Mouse (Mus musculus): ENCODE measurements around the gene Dbf4. TPM values are rescaled to one million over a fixed set of nuclear protein-coding genes. Genes with fewer than 3 reads are reported as not detected.

Dbf4 gene
- total and polyA plus RNA-seq, 3 experiments: 50.0 to 119 (median 103) TPM

DNA sequence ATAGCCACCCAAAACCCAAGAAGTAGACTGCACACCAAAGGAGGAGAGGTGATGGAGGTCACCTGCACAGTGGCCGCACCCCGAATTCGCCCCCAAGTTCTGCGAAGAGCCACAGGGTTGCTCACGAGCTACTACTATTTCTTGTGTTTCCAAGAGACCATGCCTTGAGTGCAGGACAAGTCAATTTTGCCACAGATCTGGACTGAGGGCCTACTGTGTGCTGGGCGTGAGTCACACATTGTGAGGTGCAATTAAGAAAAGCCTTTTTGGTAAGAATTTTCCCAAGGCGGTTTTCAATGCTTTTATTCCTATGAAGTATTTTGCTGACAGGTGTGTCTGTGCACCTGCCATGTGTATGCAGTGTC is 54.2 kb downstream of the Dbf4 start:
- DNase-seq (ENCODE audit: extremely low read depth): no peak
- Histone ChIP-seq H3K9ac (ENCODE audit: insufficient read depth, low read depth) (no peak overlapping the region), H3K79me2 (replicated peaks; ENCODE audit: control insufficient read depth, extremely low read depth, insufficient read depth, poor library complexity, severe bottlenecking) (no peaks in the 10 kb centered on the region), H3K27me3 (replicated peaks) (no peaks in the 10 kb centered on the region), H3K4me3 (replicated peaks in 1 of 3; ENCODE audit: low read depth in 2 of 3, low read length in 2 of 3, poor library complexity in 1 of 3) (no peak overlapping the region), H3K9me3 (replicated peaks; ENCODE audit: low read length) (peaks cover 6% of the 10 kb centered on the region), H3K4me2 (ENCODE audit: insufficient read depth, low read depth, poor library complexity, severe bottlenecking) (no peak overlapping the region), H3K27ac (ENCODE audit: insufficient read depth, low read depth) (no peak overlapping the region), H3K36me3 (replicated peaks in 1 of 2; ENCODE audit: control insufficient read depth in 1 of 2, insufficient read depth in 1 of 2, low read length in 1 of 2) (no peaks in the 10 kb centered on the region), H3K4me1 (ENCODE audit: control insufficient read depth in 1 of 2, insufficient read depth in 2 of 2) (peaks cover 0 to 1% of the 10 kb centered on the region in 2 experiments; a peak in 1 of 4 replicates)
- dilution Hi-C loops (cut with MboI; ENCODE audit: extremely low pct_ligation_motif_present, extremely low pct_unique_long_range_greater_than_20kb, low sequenced_read_pairs) (no loop called here), in situ Hi-C loops (cut with MboI; ENCODE audit: low pct_ligation_motif_present, low pct_unique_long_range_greater_than_20kb, low sequenced_read_pairs) (no loop called here)
- TF ChIP-seq JUND (conservative IDR thresholded peaks at IDR 0.05; ENCODE audit: low read depth, low read length): no peak
- no peak for TF ChIP-seq UBTF (IDR thresholded peaks at IDR 0.05; ENCODE audit: low read depth, low read length)
- no peak for TF ChIP-seq CHD2 (IDR thresholded peaks at IDR 0.05; ENCODE audit: low read length)
- no peak for TF ChIP-seq TCF12 (IDR thresholded peaks at IDR 0.05; ENCODE audit: low read depth, low read length)
- TF ChIP-seq E2F4 (IDR thresholded peaks at IDR 0.05; ENCODE audit: insufficient replicate concordance, low read depth, low read length): no peak
- no peak for TF ChIP-seq USF1 (IDR thresholded peaks at IDR 0.05; ENCODE audit: low read depth, low read length)
- TF ChIP-seq NELFE (IDR thresholded peaks at IDR 0.05; ENCODE audit: low read depth, low read length): no peak

DNA sequence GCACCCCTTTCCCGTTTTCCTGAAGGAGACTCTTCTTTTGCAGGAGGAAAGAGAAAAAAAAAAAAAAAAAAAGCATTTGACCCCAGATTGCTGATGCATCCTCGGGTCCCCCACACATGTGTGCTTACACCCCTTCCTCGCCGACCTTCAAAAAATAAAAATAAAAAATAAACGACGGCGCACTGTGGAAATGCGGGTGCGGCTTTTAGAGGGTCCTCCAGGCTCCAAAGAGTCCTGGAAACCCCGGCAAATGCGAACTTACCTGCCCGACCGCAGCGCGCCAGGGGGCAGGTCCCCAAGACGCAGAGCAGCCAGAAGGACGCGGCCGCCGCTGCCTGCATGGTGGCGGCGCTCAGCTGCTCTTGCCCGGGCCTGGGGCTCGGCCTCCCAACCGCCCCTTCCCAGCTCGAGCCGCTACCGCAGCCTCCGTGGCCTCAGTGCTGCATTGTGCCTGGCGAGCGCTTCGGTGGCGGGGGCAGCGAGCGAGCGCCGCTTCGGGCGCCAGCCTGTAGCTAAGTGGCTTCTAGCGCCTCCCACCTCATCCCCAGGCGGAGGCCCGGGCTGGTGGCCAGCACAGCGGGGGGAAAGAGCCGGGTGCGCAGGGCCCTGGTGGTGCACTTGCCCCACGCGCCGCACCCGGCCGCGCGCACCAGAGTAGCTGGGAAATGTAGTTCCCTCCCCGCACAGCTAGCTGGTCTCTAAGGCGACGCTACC is 54.7 kb downstream of the Dbf4 start, which contains the start of gene Adam22:
Gene Adam22, minus strand, starts transcription at position 547 of the 714 bp plus-strand sequence.
- Histone ChIP-seq H3K4me3 (replicated peaks in 1 of 3; ENCODE audit: low read depth in 2 of 3, low read length in 2 of 3, poor library complexity in 1 of 3) (no peak within 1 kb of the TSS), H3K79me2 (replicated peaks; ENCODE audit: control insufficient read depth, extremely low read depth, insufficient read depth, poor library complexity, severe bottlenecking) (no peaks in the 10 kb centered on the region), H3K4me1 (ENCODE audit: control insufficient read depth in 1 of 2, insufficient read depth in 2 of 2) (no peaks in the 10 kb centered on the region), H3K27me3 (replicated peaks) (no peaks in the 10 kb centered on the region), H3K36me3 (replicated peaks in 1 of 2; ENCODE audit: control insufficient read depth in 1 of 2, insufficient read depth in 1 of 2, low read length in 1 of 2) (no peaks in the 10 kb centered on the region), H3K27ac (ENCODE audit: insufficient read depth, low read depth) (no peak within 1 kb of the TSS), H3K4me2 (ENCODE audit: insufficient read depth, low read depth, poor library complexity, severe bottlenecking) (no peak within 1 kb of the TSS), H3K9ac (ENCODE audit: insufficient read depth, low read depth) (no peak within 1 kb of the TSS), H3K9me3 (replicated peaks; ENCODE audit: low read length) (peaks cover 6% of the 10 kb centered on the region)
- DNase-seq (ENCODE audit: extremely low read depth): no peak
- in situ Hi-C loops (cut with MboI; ENCODE audit: low pct_ligation_motif_present, low pct_unique_long_range_greater_than_20kb, low sequenced_read_pairs): no loop called here
- dilution Hi-C loops (cut with MboI; ENCODE audit: extremely low pct_ligation_motif_present, extremely low pct_unique_long_range_greater_than_20kb, low sequenced_read_pairs): no loop called here
- no peak for TF ChIP-seq USF2 (conservative IDR thresholded peaks at IDR 0.05; ENCODE audit: low read depth, low read length)
- no peak for TF ChIP-seq KAT2A (IDR thresholded peaks at IDR 0.05; ENCODE audit: insufficient replicate concordance, low read length)
- no peak for TF ChIP-seq NELFE (IDR thresholded peaks at IDR 0.05; ENCODE audit: low read depth, low read length)
- no peak for TF ChIP-seq POLR2A (IDR thresholded peaks at IDR 0.05; ENCODE audit: low read depth, low read length)
- no peak for TF ChIP-seq CTCF (conservative IDR thresholded peaks at IDR 0.05 in 1 of 2, IDR thresholded peaks at IDR 0.05 in 1 of 2; ENCODE audit: low read depth in 2 of 2, low read length in 2 of 2)

DNA sequence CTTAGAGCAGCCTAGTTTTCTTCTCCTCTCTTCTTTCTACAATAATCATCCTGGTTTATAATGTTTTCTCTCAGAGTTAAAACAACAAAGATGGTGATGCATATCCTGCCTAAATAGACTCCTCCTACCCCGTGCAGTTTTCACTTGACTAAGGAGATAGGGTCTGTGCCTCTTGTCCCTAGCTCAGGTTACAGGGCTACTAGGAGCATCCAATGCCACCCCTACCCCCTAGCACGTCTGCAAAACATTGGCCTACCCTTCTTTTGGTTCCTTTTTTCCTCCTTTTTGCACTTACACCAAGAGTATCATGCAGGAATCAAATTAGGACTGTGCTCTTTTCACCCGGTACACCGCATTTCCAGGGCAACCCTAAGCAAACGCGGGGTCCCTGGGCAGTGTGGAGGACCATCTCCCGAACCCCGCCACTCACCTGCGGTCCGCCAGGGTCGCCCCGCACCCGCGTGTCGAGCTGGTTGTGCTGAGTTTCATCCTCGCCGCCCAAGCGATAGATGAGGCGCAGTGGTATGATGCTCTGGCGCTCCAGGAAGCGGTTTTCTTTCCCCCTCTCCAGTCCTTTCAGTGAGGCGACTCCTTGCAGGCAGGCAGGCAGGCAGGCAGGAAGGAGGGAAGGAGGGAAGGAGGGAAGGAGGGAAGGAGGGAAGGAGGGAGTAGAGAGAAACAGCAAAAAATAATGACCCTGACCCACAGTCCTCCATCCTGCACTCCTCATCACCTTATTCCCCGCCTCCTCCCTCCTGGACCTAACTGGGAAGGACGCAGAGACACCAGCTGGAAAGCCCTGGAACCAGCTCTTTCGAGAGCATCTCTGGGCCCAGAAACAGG is 55.5 kb downstream of the Dbf4 start:
- no peak for TF ChIP-seq GABPA (IDR thresholded peaks at IDR 0.05; ENCODE audit: insufficient replicate concordance, low read depth, low read length)
- no peak for TF ChIP-seq CTCF (conservative IDR thresholded peaks at IDR 0.05 in 1 of 2, IDR thresholded peaks at IDR 0.05 in 1 of 2; ENCODE audit: low read depth in 2 of 2, low read length in 2 of 2)
- no peak for TF ChIP-seq BHLHE40 (IDR thresholded peaks at IDR 0.05; ENCODE audit: low read depth, low read length)
- TF ChIP-seq USF2 (conservative IDR thresholded peaks at IDR 0.05; ENCODE audit: low read depth, low read length): no peak
- TF ChIP-seq HCFC1 (IDR thresholded peaks at IDR 0.05; ENCODE audit: low read depth, low read length): no peak
- no peak for TF ChIP-seq JUN (IDR thresholded peaks at IDR 0.05; ENCODE audit: insufficient read depth, low read depth, low read length)
- TF ChIP-seq ETS1 (conservative IDR thresholded peaks at IDR 0.05; ENCODE audit: low read depth, low read length): no peak
- TF ChIP-seq SMC3 (IDR thresholded peaks at IDR 0.05; ENCODE audit: low read depth, low read length): no peak
- no peak for TF ChIP-seq TBP (conservative IDR thresholded peaks at IDR 0.05; ENCODE audit: low read depth, low read length)
- TF ChIP-seq RCOR1 (conservative IDR thresholded peaks at IDR 0.05; ENCODE audit: low read depth, low read length): no peak
- no peak for TF ChIP-seq MXI1 (IDR thresholded peaks at IDR 0.05; ENCODE audit: low read depth, low read length)
- no peak for TF ChIP-seq MAFK (IDR thresholded peaks at IDR 0.05; ENCODE audit: insufficient replicate concordance, low read length)
- Histone ChIP-seq H3K4me2 (ENCODE audit: insufficient read depth, low read depth, poor library complexity, severe bottlenecking) (no peak overlapping the region), H3K4me3 (replicated peaks in 1 of 3; ENCODE audit: low read depth in 2 of 3, low read length in 2 of 3, poor library complexity in 1 of 3) (no peak overlapping the region), H3K27ac (ENCODE audit: insufficient read depth, low read depth) (no peak overlapping the region), H3K79me2 (replicated peaks; ENCODE audit: control insufficient read depth, extremely low read depth, insufficient read depth, poor library complexity, severe bottlenecking) (no peaks in the 10 kb centered on the region), H3K9me3 (replicated peaks; ENCODE audit: low read length) (peaks cover 6% of the 10 kb centered on the region), H3K36me3 (replicated peaks in 1 of 2; ENCODE audit: control insufficient read depth in 1 of 2, insufficient read depth in 1 of 2, low read length in 1 of 2) (no peaks in the 10 kb centered on the region), H3K27me3 (replicated peaks) (no peaks in the 10 kb centered on the region), H3K9ac (ENCODE audit: insufficient read depth, low read depth) (no peak overlapping the region), H3K4me1 (ENCODE audit: control insufficient read depth in 1 of 2, insufficient read depth in 2 of 2) (no peaks in the 10 kb centered on the region)
- in situ Hi-C loops (cut with MboI; ENCODE audit: low pct_ligation_motif_present, low pct_unique_long_range_greater_than_20kb, low sequenced_read_pairs): no loop called here
- DNase-seq (ENCODE audit: extremely low read depth): no peak
- dilution Hi-C loops (cut with MboI; ENCODE audit: extremely low pct_ligation_motif_present, extremely low pct_unique_long_range_greater_than_20kb, low sequenced_read_pairs): no loop called here
